Mouse (Mus musculus) cerebellum, adult 2 months (tissue): ENCODE measurements around the gene Asprv1. TPM values are rescaled to one million over a fixed set of nuclear protein-coding genes. Genes with fewer than 3 reads are reported as not detected.
A peak's percentile ranks its signal among the peaks of the same experiment; 100 is the strongest.

Source experiments
- DNase-seq, 2 experiments: peaks; one replicate each; pipeline ENCODE4 v3.0.0; 2021
- H3K27ac ChIP-seq: fragments of 200-500 bp; 2 replicates; pipeline ENCODE4 v1.5.1; 2012; ENCODE audit warnings: low read length, control low read depth, inconsistent platforms; ENCODE audit not compliant: insufficient read depth
- H3K27me3 ChIP-seq: fragments of 200-500 bp; 2 replicates; pipeline ENCODE4 v1.6.1; 2012; ENCODE audit warnings: inconsistent platforms, mild to moderate bottlenecking, low read length, moderate library complexity; ENCODE audit not compliant: control insufficient read depth, insufficient read depth
- H3K4me1 ChIP-seq: fragments of 200-500 bp; 2 replicates; pipeline ENCODE4 v1.6.1; 2011; ENCODE audit warnings: low read length; ENCODE audit not compliant: control insufficient read depth, insufficient read depth
- H3K4me3 ChIP-seq: fragments of 200-500 bp; replicated peaks from 2 replicates; pipeline ENCODE3; 2011; ENCODE audit warnings: mild to moderate bottlenecking, low read depth, low read length, control low read depth; ENCODE audit not compliant: insufficient read depth
- CTCF ChIP-seq: fragments of 200-500 bp; IDR thresholded peaks from 2 replicates; pipeline ENCODE4 v1.5.1; 2011; ENCODE audit warnings: low read depth, mild to moderate bottlenecking, control low read depth, low read length, moderate library complexity, borderline replicate concordance; ENCODE audit not compliant: insufficient read depth
- POLR2A ChIP-seq: fragments of 200-500 bp; IDR thresholded peaks from 2 replicates; pipeline ENCODE4 v1.6.1; 2011; ENCODE audit warnings: low read length, control low read depth, borderline replicate concordance; ENCODE audit not compliant: insufficient read depth
- WGBS: fragments of 180-500 bp; shearing (Covaris S2); methylation state at CpG from one replicate; pipeline ENCODE4 v1.1.7; 2018; 5-methylcytosine and 5-hydroxymethylcytosine counted together
- polyA plus RNA-seq: library from polyadenylated mRNA; depleted of rRNA; stranded (reverse); fragments of >200 nt; gene quantifications from 2 replicates; pipeline ENCODE4 v1.2.3, GENCODE M21; 2012

Gene Asprv1
- polyA plus RNA-seq, 1 experiment = 2.1 TPM

- DNase-seq = peak; percentile 57 to 64
- Histone ChIP-seq H3K27ac (peak overlapping the region; percentile 83), H3K27me3 (no peaks in the 10 kb centered on the region), H3K4me3 (no peak overlapping the region), H3K4me1 (peaks cover 26% of the 10 kb centered on the region)
- WGBS = 15% methylated on average over 18 of the region's 18 CpGs
- no peak; the same call in 1 of the 2 replicates for TF ChIP-seq POLR2A
These were observed 3.6 kb upstream of the Asprv1 start for GRCm38 (mm10) chr6:86624074-86625030.

GRCm38 (mm10) chr6:86630141-86630540, 2.2 kb downstream of the Asprv1 start:
- TF ChIP-seq CTCF (no peak), POLR2A (no peak)
- no peaks in the 10 kb centered on the region for H3K27me3 ChIP-seq
- no peak overlapping the region for H3K27ac ChIP-seq
- DNase-seq = no peak
- 31% methylated on average over 3 of the region's 3 CpGs for WGBS
- H3K4me3 ChIP-seq = no peak overlapping the region
- peaks cover 9% of the 10 kb centered on the region for H3K4me1 ChIP-seq

GRCm38 (mm10) chr6:86636495-86636894, 8.5 kb downstream of the Asprv1 start:
- Histone ChIP-seq H3K27ac (no peak overlapping the region), H3K4me3 (no peak overlapping the region), H3K4me1 (no peaks in the 10 kb centered on the region; the same call in 1 of the 2 replicates), H3K27me3 (no peaks in the 10 kb centered on the region)
- no peak for DNase-seq
- no peak for TF ChIP-seq POLR2A
- TF ChIP-seq CTCF = no peak
- WGBS = 96% methylated on average over 2 of the region's 2 CpGs

- DNase-seq = no peak
- Histone ChIP-seq H3K27ac (no peak overlapping the region), H3K27me3 (no peaks in the 10 kb centered on the region), H3K4me3 (no peak overlapping the region), H3K4me1 (no peaks in the 10 kb centered on the region)
- TF ChIP-seq POLR2A (no peak), CTCF (no peak)
- 73% methylated on average over 4 of the region's 4 CpGs for WGBS
These were observed 9.3 kb downstream of the Asprv1 start for GRCm38 (mm10) chr6:86637171-86637835.

- Histone ChIP-seq H3K4me1 (no peaks in the 10 kb centered on the region), H3K27me3 (no peaks in the 10 kb centered on the region), H3K27ac (no peak overlapping the region), H3K4me3 (no peak overlapping the region)
- no peak for TF ChIP-seq POLR2A
- no peak for TF ChIP-seq CTCF
- no peak for DNase-seq
- WGBS = 93% methylated on average over 2 of the region's 2 CpGs
These were observed 9.9 kb downstream of the Asprv1 start for GRCm38 (mm10) chr6:86637860-86638259.

- Histone ChIP-seq H3K27ac (no peak overlapping the region), H3K4me3 (no peak overlapping the region), H3K27me3 (no peaks in the 10 kb centered on the region), H3K4me1 (no peaks in the 10 kb centered on the region)
- WGBS = 31% methylated on average over 2 of the region's 2 CpGs
- no peak for DNase-seq
- TF ChIP-seq CTCF (peak; percentile 59), POLR2A (no peak)
These were observed 10.5 kb downstream of the Asprv1 start for GRCm38 (mm10) chr6:86638434-86638833.

GRCm38 (mm10) chr6:86639180-86640160, 11.5 kb downstream of the Asprv1 start:
- Histone ChIP-seq H3K27ac (no peak overlapping the region), H3K27me3 (no peaks in the 10 kb centered on the region), H3K4me1 (no peaks in the 10 kb centered on the region), H3K4me3 (no peak overlapping the region)
- TF ChIP-seq CTCF = no peak
- no peak for TF ChIP-seq POLR2A
- no peak for DNase-seq
- 87% methylated on average over 18 of the region's 18 CpGs for WGBS

- Histone ChIP-seq H3K4me1 (no peaks in the 10 kb centered on the region), H3K4me3 (no peak overlapping the region), H3K27ac (no peak overlapping the region), H3K27me3 (no peaks in the 10 kb centered on the region)
- 79% methylated on average over 3 of the region's 3 CpGs for WGBS
- TF ChIP-seq POLR2A = no peak
- TF ChIP-seq CTCF = no peak
- DNase-seq = no peak
These were observed 12.2 kb downstream of the Asprv1 start for GRCm38 (mm10) chr6:86640161-86640560.
